Mouse (Mus musculus) bone marrow macrophage, adult 2 months (primary cell): Measurements from ENCODE around the gene Mrs2. TPM values are rescaled to one million over a fixed set of nuclear protein-coding genes. Genes with fewer than 3 reads are reported as not detected.

ENCODE experiments used
- H3K27ac ChIP-seq: 2 replicates; pipeline ENCODE4 v1.5.1; 2012; ENCODE audit warnings: low read depth, low read length; ENCODE audit not compliant: insufficient read depth
- H3K4me1 ChIP-seq: 2 replicates; pipeline ENCODE4 v1.6.1; 2012; ENCODE audit warnings: low read length; ENCODE audit not compliant: control insufficient read depth, insufficient read depth
- H3K4me3 ChIP-seq: 2 replicates; pipeline ENCODE4 v1.5.1; 2012; ENCODE audit warnings: mild to moderate bottlenecking, low read length, moderate library complexity; ENCODE audit not compliant: insufficient read depth
- CTCF ChIP-seq: IDR thresholded peaks from 2 replicates; pipeline ENCODE4 v1.5.1; 2012; ENCODE audit warnings: low read depth, mild to moderate bottlenecking, low read length, moderate library complexity
- POLR2A ChIP-seq: IDR thresholded peaks from 2 replicates; pipeline ENCODE4 v1.6.1; 2012; ENCODE audit warnings: mild to moderate bottlenecking, low read depth, low read length, borderline replicate concordance
- polyA plus RNA-seq: library from polyadenylated mRNA; stranded (reverse); fragments of >200 nt; gene quantifications from 2 replicates; pipeline ENCODE4 v1.2.4, GENCODE M21; 2012; ENCODE audit not compliant: missing spikeins, insufficient read depth, insufficient read length

Mrs2 gene
- polyA plus RNA-seq, 1 experiment = 15.8 TPM

DNA sequence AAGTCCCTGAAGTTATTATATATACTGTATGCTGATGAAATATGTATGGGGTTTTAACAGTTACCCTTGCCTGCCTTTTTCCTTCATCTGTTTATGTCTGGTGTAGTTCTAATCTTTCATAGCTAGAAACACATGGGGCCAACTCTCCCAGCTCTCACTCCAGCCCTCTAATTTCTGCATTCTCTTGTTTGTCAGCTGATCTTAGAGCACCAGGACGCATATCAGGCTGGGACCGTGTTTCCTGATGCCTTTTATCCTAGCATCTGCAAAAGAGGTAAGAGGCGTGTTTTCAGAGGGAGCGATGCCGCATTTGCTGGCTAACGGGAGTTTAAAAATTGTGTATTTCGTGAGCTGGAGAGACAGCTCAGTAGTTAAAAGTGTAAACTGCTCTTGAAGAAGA lies 67.5 kb downstream of the Mrs2 start:
- no peak for TF ChIP-seq POLR2A
- TF ChIP-seq CTCF = no peak
- H3K4me1 ChIP-seq = no peaks in the 10 kb centered on the region
- H3K27ac ChIP-seq = no peak overlapping the region
- no peak overlapping the region for H3K4me3 ChIP-seq

DNA sequence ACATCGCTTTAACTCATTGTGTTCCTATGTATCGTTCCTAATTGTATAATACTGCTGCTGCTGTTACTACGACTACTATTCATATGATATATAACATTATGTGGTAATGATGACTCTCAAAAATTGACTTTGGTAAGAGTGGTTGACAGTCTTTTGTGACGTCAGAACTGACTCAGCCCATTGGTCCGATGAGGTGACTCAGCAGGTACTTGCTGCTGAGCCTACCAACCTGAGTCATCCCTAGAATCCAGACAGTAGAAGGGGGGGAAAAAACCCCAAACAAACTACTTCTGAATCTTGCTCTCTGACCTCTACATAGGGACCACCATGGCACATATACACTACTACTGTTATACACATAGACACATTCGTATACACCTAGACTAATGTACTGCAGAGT lies 71.3 kb downstream of the Mrs2 start:
- no peak for TF ChIP-seq POLR2A
- TF ChIP-seq CTCF = no peak
- Histone ChIP-seq H3K4me1 (no peaks in the 10 kb centered on the region), H3K4me3 (no peak overlapping the region), H3K27ac (no peak overlapping the region)

DNA sequence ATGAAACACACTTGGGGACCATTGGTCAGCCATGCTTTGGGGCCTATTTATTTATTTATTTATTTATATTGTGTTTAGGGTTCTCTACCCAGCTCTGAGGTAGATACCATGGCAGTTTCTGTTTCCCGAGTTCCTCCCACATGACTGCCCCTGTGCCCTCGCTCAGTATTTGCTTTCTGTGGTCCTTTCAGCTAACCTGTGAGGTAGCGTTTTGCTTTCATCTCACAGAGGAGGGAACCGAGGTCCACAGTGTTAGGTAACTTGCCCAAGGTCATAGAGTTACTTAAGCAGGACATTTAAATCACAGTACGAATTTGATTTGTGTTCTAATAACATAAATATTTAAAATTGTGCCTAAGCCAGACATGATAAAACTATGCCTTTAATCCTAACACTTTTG lies 73.0 kb downstream of the Mrs2 start:
- Histone ChIP-seq H3K4me1 (no peaks in the 10 kb centered on the region), H3K27ac (no peak overlapping the region), H3K4me3 (no peak overlapping the region)
- no peak for TF ChIP-seq POLR2A
- TF ChIP-seq CTCF = no peak

DNA sequence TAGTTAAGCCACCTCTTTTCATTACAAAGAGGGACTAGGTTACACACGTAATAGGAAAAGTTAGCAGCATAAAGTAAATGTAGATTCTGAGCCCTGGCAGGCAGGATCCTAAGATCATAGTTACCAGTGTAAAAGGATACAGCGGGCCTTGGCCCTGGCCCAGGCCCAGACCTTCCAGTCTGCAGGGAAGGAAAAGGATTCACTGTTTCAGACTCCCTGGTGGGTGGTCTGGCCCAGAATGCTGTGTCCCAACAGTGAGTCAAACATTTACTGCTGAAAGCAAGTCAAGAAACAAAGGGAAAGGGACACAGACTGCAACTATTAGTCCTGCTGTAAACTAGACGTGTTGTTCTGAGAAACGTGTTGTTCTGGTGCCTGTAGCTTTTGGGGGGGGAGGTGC lies 74.6 kb downstream of the Mrs2 start:
- no peak overlapping the region for H3K4me3 ChIP-seq
- no peak overlapping the region for H3K27ac ChIP-seq
- no peaks in the 10 kb centered on the region for H3K4me1 ChIP-seq
- TF ChIP-seq CTCF (no peak), POLR2A (no peak)

DNA sequence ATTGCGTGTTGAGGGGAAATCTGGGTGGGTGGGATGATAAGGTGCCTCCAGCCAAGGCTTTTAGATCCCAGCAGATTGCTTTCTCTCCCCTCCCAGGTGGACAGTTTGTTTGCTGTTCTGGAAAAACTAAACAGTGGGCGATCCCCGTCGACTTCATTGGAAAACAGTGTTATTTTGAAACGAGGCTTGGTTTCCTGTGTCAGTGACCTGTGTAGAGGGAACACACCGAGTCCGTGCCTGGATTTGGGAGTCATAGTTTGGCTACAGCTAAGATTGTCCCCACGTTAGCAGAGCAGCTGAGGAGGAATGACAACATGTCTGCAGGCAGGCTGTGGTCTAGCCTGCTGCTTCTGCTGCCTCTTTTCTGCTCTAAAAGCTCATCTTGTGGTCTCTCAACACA lies 76.9 kb downstream of the Mrs2 start:
- TF ChIP-seq POLR2A (no peak), CTCF (no peak)
- H3K27ac ChIP-seq = no peak overlapping the region
- no peak overlapping the region for H3K4me3 ChIP-seq
- no peaks in the 10 kb centered on the region; the same call in 1 of the 2 replicates for H3K4me1 ChIP-seq

DNA sequence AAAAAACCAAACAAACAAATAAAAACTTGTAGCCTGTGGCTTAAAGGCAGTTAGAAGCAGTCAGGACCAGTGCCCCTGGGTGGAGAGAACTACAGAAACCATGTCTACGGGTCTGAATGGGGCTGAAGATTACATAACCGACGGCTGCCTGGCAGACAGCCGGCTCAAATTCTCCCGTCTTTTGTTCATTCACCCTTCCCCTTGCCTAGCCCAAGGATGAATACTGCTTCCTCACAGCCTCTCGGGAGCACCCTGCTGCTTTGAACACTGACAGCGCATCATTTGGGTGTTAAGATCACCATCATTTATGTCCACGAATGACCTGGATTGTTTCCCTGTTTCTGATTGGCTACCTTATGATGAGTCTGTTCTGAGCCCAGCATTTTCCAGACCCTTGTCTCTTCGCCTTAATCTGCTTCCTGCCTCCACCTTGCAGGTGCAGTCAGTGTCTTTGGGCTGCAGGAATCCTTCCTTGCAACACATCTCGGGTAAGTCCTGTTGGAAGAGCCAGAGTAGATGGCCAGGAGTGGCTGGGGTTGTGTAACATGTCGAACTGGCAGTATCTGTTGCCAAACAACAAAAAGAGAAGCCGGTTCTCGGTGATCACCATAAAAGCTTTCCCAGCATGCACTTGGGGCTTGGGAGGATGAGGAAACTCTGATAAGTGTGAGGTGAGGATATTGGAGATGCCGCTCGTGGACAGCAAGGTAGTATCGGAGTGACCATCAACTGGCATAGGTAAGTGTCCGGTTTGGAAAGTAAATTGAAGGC lies 77.5 kb downstream of the Mrs2 start, which contains the start of gene Gpld1:
Gene Gpld1 (plus strand): TSS at position 641 of the 771 bp plus-strand sequence.
- TF ChIP-seq CTCF (no peak), POLR2A (no peak)
- H3K4me3 ChIP-seq = no peak within 1 kb of the TSS
- no peak within 1 kb of the TSS for H3K27ac ChIP-seq

DNA sequence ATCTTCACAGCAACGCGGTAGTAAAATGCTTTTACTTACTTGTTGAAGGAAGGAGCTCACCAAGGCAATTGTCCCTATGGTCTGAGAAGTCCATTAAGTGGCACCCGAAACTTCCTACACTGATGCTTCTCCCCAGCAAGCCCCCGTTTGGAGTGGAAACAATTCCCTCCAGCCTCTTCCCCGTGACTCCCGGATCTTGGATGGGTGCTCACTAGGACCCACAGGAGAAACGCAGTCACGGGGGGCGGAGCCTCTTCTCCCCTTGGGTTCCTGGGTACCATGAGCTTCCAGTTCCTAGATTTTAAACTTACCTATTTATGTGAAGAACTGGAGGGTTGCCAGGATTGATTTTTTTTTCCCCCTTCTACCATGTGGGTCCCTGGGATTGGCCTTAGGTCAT lies 80.7 kb downstream of the Mrs2 start:
- TF ChIP-seq CTCF (no peak), POLR2A (no peak)
- no peak overlapping the region for H3K4me3 ChIP-seq
- H3K27ac ChIP-seq = no peak overlapping the region
- H3K4me1 ChIP-seq = no peaks in the 10 kb centered on the region; the same call in 1 of the 2 replicates

More for the DNA sequence above, 77.5 kb downstream of the Mrs2 start, which contains the start of gene Gpld1:
- H3K4me1 ChIP-seq = no peaks in the 10 kb centered on the region; the same call in 1 of the 2 replicates

DNA sequence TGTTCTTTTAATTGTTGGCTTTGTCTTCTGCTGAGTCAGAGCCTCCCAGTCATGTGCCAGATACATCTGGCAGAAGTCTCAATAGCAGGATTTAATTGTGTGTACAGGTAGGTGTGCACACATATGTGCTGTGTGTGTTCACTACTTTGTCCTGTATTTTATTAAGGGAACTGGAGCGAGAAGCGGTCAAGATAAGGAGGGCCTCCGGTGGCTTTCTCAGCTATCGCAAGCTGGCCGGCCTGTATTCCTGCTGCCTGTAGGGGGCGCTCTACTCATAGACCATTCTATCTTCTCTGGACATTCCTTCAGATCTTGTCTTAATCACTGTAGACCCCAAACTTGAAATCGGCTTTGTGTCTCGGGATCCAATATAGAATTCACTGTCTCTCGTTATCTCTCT lies 81.5 kb downstream of the Mrs2 start:
- TF ChIP-seq CTCF (peak; percentile 84), POLR2A (no peak)
- H3K4me3 ChIP-seq = no peak overlapping the region
- no peaks in the 10 kb centered on the region; the same call in 1 of the 2 replicates for H3K4me1 ChIP-seq
- H3K27ac ChIP-seq = no peak overlapping the region

DNA sequence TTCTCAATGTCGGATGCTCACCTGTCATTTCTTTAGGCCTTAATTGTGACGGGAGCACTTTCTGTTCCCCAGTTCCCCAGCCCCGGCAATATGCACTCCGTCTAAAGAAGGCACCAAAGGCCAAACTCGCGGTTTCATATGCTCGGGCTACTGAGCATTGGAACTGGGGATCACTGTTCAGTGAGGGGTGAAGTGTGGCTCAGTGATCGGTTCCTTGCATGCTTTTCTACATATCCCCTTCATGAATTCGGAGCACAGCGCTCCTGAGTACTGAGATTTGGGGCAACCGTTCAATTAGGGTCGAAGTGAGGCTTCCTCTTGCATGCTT lies 82.4 kb downstream of the Mrs2 start:
- Histone ChIP-seq H3K27ac (no peak overlapping the region), H3K4me3 (peak overlapping the region; percentile 76), H3K4me1 (no peaks in the 10 kb centered on the region; the same call in 1 of the 2 replicates)
- TF ChIP-seq CTCF (no peak), POLR2A (no peak)

Other genes starting within 250 kb of the Mrs2 start
- gene BC005537, start 218.7 kb downstream of the Mrs2 start, polyA plus RNA-seq = 575 and 610 TPM in 2 replicates
- 81.0 and 91.3 TPM in 2 replicates for gene Acot13, start 188.8 kb downstream of the Mrs2 start, polyA plus RNA-seq
- gene Tdp2, start 188.7 kb downstream of the Mrs2 start, polyA plus RNA-seq = 29.0 and 36.4 TPM in 2 replicates
- gene D130043K22Rik, start 175.2 kb downstream of the Mrs2 start, polyA plus RNA-seq = not detected in 2 replicates
- gene Aldh5a1, start 82.7 kb downstream of the Mrs2 start, polyA plus RNA-seq = 0.32 and 0.37 TPM in 2 replicates
- not detected in 2 replicates for gene Gpld1, start 77.2 kb downstream of the Mrs2 start, polyA plus RNA-seq
- not detected in 2 replicates for gene Dcdc2a, start 35.6 kb upstream of the Mrs2 start, polyA plus RNA-seq